In the genomic region with DNA sequence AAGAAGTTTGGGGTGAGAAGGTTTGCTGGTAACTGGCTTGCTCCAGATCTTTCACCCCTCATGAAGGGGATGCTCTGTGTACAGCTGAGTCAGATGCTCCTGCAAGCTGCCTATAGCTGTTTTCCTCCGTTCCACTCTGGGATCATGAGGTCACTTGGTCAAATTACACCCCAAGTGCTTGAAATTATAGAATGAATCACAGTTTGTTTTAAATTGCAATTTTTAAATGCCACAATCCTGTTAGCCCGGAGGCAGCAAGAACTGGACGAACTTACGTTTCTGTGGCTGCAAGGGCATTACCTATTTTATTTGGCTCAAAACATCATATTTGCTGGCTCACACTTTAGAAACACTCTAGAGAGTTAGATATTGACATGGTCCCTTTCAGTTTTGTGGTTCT, we compare ENCODE assay signal across 17 mouse cellular contexts. TPM values are rescaled to one million over a fixed set of nuclear protein-coding genes. Genes with fewer than 3 reads are reported as not detected.
A peak's percentile ranks its signal among the peaks of the same experiment; 100 is the strongest.
DNase-seq lines count a peak whose midpoint lies in the region.
"Had no signal": no experiment of that assay in that cellular context is flagged by ENCODE, and none has a peak within 500 bp of the region (broad histone marks: within the 10 kb centered on the region; RNA-seq: fewer than 3 reads in every experiment).

No protein-coding gene starts in this region.

- DNase-seq in 3134 (ENCODE audit: extremely low read depth, insufficient read length, low spot score), result peak; percentile 26
- DNase-seq in NIH3T3 (ENCODE audit: low read depth), result peak; percentile 67
- peak; percentile 30 for DNase-seq in fibroblast of lung, adult 2 months (ENCODE audit: low read depth)
- no peak for DNase-seq in gastrocnemius, postnatal 36 days
- no peak for DNase-seq in testis, postnatal 14 days (ENCODE audit: low spot score)
- DNase-seq in lung, postnatal 36 days, result no peak
- DNase-seq: adrenal gland, adult 8-10 months; adrenal gland, postnatal 14 days; adrenal gland, postnatal 36 days; B cell, adult 2 months; cerebellum, adult 18-20 months; cerebellum, adult 8-10 months; cerebellum, adult 9-11 months; cerebellum, postnatal 14 days; cerebellum, postnatal 36 days; embryo, embryonic 11 days; forebrain, postnatal 0 days had no signal

- intact Hi-C loops in gastrocnemius, postnatal 36 days (cut with DNase I), result no loop called here

RNA-seq across cellular contexts. Expression of a gene that starts 50.7 kb away (rescaled TPM):
- under 1 TPM; 0.20 TPM for total RNA-seq in gastrocnemius, postnatal 36 days (2021)

RNA-seq across cellular contexts. Expression of a gene that starts 51.2 kb away (rescaled TPM):
- total RNA-seq in gastrocnemius, postnatal 36 days (2021), result under 1 TPM; 0.15 to 0.20 TPM

Comparison
In these comparisons a context has a peak if more than half of its experiments do, and no peak if none do; other contexts are left out.
1. DNase-seq: peak in 3134 (single experiment), NIH3T3 (single experiment) and fibroblast of lung, adult 2 months (single experiment); none in gastrocnemius, postnatal 36 days (0 of 2), testis, postnatal 14 days (single experiment) and lung, postnatal 36 days (single experiment).